Mouse (Mus musculus) embryonic fibroblast, embryonic 13.5 days (primary cell): ENCODE data around the gene Rere. TPM values are rescaled to one million over a fixed set of nuclear protein-coding genes. Genes with fewer than 3 reads are reported as not detected.
A peak's percentile ranks its signal among the peaks of the same experiment; 100 is the strongest.
"Not testable (repeated sequence)": the region's sequence is repeated elsewhere in the genome, so short reads cannot be mapped to it uniquely, and the experiment has no call there.

Source experiments
- H3K27ac ChIP-seq: 2 replicates; pipeline ENCODE4 v1.5.1; 2012; ENCODE audit warnings: low read length, control low read depth, inconsistent platforms; ENCODE audit not compliant: insufficient read depth
- H3K4me1 ChIP-seq: 2 replicates; pipeline ENCODE4 v1.6.1; 2011; ENCODE audit warnings: low read length; ENCODE audit not compliant: control insufficient read depth, insufficient read depth
- H3K4me3 ChIP-seq: 2 replicates; pipeline ENCODE4 v1.5.1; 2011; ENCODE audit warnings: mild to moderate bottlenecking, control low read depth, low read length; ENCODE audit not compliant: insufficient read depth
- CTCF ChIP-seq: IDR thresholded peaks from 2 replicates; pipeline ENCODE4 v1.5.1; 2011; ENCODE audit warnings: mild to moderate bottlenecking, control low read depth, low read length, moderate library complexity, borderline replicate concordance; ENCODE audit not compliant: insufficient read depth
- POLR2A ChIP-seq: IDR thresholded peaks from 2 replicates; pipeline ENCODE4 v1.6.1; 2011; ENCODE audit warnings: low read depth, mild to moderate bottlenecking, control low read depth, low read length, moderate library complexity
- polyA plus RNA-seq: library from polyadenylated mRNA; stranded (reverse); fragments of >200 nt; gene quantifications from 2 replicates; pipeline ENCODE4 v1.2.4, GENCODE M21; 2011; ENCODE audit warnings: low read depth; ENCODE audit not compliant: missing spikeins, insufficient read length

Gene Rere
- polyA plus RNA-seq, 1 experiment = 59.0 TPM

DNA sequence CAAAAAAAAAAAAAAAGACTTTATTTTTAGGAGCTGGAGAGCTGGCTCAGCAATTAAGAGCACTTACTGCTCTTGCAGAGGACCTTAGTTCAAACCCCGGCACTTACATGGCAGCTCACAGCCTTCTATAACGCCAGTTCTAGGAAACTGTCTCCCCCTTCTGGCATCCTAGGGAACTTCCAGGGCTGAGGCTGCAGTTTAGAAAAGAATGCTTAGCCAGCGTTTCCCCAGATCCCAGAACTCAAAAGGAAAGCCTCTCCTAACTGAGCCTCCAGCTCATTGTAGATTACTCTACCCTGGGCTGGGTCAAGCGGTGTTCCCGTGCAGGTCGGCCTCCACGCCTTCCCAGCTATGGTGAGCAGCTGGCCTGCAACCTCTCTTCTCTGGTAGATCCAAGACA, 16.5 kb upstream of the Rere start:
- Histone ChIP-seq H3K4me1 (peaks cover 15% of the 10 kb centered on the region), H3K27ac (no peak overlapping the region), H3K4me3 (no peak overlapping the region)
- TF ChIP-seq POLR2A (no peak), CTCF (no peak)

- H3K4me3 ChIP-seq = no peak overlapping the region
- TF ChIP-seq CTCF (no peak), POLR2A (no peak)
- peaks cover 20% of the 10 kb centered on the region for H3K4me1 ChIP-seq
- H3K27ac ChIP-seq = no peak overlapping the region
These were observed 16.0 kb upstream of the Rere start for GRCm38 (mm10) chr4:150265471-150265870.

GRCm38 (mm10) chr4:150266655-150267223, 14.7 kb upstream of the Rere start:
- H3K4me3 ChIP-seq = no peak overlapping the region
- H3K4me1 ChIP-seq = peaks cover 22% of the 10 kb centered on the region
- TF ChIP-seq CTCF (no peak), POLR2A (no peak)
- H3K27ac ChIP-seq = peak overlapping the region; percentile 50

DNA sequence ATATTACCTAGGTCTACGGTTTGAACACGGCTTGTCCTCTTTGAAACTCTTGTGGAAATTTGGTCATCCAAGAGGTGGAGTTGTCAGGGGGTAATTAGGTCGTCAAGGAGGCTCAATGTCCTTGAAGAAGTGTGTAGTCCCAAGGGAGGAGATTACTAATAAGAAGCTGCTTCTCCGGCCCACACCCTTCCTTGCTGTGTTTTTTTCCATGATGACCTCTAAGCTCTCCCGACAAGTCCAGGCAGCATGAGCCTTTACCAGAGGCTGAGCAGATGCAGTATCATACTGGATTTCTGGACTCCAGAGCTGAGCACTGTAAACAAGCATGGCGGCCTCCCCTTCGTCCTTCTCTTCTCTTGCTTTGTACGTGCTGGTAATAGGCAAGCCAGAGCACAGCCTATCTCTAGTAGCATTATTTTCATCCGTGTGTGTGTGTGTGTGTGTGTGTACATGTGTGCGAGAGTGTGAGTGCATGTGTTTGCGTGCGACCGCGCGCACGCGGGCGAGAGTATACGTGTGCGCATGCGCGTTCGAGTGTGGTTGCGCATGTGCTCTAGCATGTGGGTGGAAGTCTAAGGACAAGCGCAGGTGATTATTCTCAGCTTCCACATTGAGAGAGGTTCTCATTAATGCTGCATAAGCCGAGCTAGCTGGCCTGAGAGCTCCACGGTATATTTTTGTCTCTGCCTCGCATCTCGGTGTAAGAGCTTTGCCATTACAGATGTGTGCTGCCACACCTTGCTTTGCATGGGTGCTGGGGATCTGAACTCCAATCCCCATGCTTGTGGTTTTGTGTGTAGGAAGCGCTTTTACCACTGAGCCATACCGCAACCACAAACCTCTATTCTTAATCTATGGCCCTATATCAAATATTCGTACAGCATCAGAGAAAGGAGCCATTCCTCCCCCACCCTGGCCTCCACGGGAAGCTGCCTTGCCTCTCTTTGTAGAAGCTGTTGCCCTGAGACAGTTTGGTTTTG, 12.5 kb upstream of the Rere start:
- peaks cover 34% of the 10 kb centered on the region for H3K4me1 ChIP-seq
- H3K27ac ChIP-seq = peak overlapping the region; percentile 64
- no peak for TF ChIP-seq POLR2A
- no peak for TF ChIP-seq CTCF
- H3K4me3 ChIP-seq = no peak overlapping the region

GRCm38 (mm10) chr4:150269679-150270078, 11.8 kb upstream of the Rere start:
- Histone ChIP-seq H3K4me3 (no peak overlapping the region), H3K27ac (peak overlapping the region; percentile 80), H3K4me1 (peaks cover 34% of the 10 kb centered on the region)
- TF ChIP-seq POLR2A (no peak), CTCF (no peak)

GRCm38 (mm10) chr4:150270718-150271117, 10.7 kb upstream of the Rere start:
- not testable (repeated sequence) for H3K4me3 ChIP-seq, H3K27ac ChIP-seq
- H3K4me1 ChIP-seq = peaks cover 34% of the 10 kb centered on the region

GRCm38 (mm10) chr4:150272725-150273124, 8.7 kb upstream of the Rere start:
- TF ChIP-seq POLR2A = no peak
- Histone ChIP-seq H3K4me3 (no peak overlapping the region), H3K27ac (peak overlapping the region; percentile 62), H3K4me1 (peaks cover 32% of the 10 kb centered on the region)

- Histone ChIP-seq H3K4me1 (peaks cover 16% of the 10 kb centered on the region), H3K27ac (no peak overlapping the region), H3K4me3 (no peak overlapping the region)
- no peak for TF ChIP-seq CTCF
- no peak for TF ChIP-seq POLR2A
These were observed 5.9 kb upstream of the Rere start for GRCm38 (mm10) chr4:150275531-150275930.

DNA sequence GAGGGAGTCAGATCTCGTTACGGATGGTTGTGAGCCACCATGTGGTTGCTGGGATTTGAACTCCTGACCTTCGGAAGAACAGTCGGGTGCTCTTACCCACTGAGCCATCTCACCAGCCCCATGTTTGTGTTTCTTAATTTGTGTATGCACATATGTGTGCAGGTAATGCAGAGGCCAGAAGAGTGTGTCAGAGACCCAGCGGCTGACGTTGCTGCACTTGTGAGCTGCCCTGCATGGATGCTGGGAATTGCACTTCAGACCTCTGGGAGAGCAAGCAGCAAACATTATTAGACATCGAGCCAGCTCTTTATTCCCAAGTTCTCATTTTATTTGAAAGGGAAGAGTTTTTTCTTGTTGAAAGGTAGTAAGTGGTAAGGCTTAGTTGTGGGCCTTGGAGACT, 2.1 kb upstream of the Rere start:
- not testable (repeated sequence) for H3K27ac ChIP-seq

DNA sequence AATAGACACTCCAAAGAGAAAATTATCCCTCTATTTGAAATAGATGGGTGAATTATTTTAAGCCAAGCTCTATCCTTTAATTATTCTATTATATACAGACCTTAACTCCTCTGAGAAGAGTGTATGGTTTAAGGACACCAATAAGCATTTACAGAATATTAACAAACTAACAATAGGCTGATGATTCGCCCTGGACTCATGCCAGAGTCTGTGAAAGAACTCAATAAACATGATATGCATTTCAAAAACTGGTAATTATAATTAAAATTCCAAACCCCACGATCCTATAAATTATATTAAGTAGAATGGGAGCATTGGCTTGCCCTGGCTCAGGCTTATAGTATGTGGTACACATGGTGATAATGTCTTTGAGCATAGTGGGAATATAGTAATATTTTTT, 1.4 kb upstream of the Rere start:
- H3K4me1 ChIP-seq = peaks cover 8% of the 10 kb centered on the region; the same call in 1 of the 2 replicates
- no peak overlapping the region for H3K27ac ChIP-seq
- no peak for TF ChIP-seq CTCF
- no peak for TF ChIP-seq POLR2A
- no peak overlapping the region for H3K4me3 ChIP-seq

More for the DNA sequence above, 2.1 kb upstream of the Rere start:
- H3K4me1 ChIP-seq, H3K4me3 ChIP-seq: not testable (repeated sequence)

- TF ChIP-seq CTCF (no peak), POLR2A (no peak)
- Histone ChIP-seq H3K4me1 (peaks cover 8% of the 10 kb centered on the region; the same call in 1 of the 2 replicates), H3K27ac (peak overlapping the region; percentile 91), H3K4me3 (peak overlapping the region; percentile 54)
These were observed 987 bp upstream of the Rere start for GRCm38 (mm10) chr4:150280459-150280858.
